Mouse (Mus musculus) neural tube, embryonic 11.5 days (tissue): ENCODE data around the gene Srebf1. TPM values are rescaled to one million over a fixed set of nuclear protein-coding genes. Genes with fewer than 3 reads are reported as not detected.

ENCODE experiments used
- ATAC-seq: fragments of 200-750 bp; cut with Nextera tagmentation; 2 replicates; pipeline ENCODE4 v1.8.0; 2017; ENCODE audit warnings: moderate number of reproducible peaks, mild to moderate bottlenecking, moderate TSS enrichment, moderate library complexity; ENCODE audit not compliant: insufficient read depth, low FRiP score, low TSS enrichment
- DNase-seq: peaks from one replicate; pipeline ENCODE4 v3.0.0-alpha.2; 2015; ENCODE audit warnings: low spot score
- H3K27ac ChIP-seq: fragments of 300-500 bp; sonication (generic); 2 replicates; pipeline ENCODE4 v1.5.1; 2014; ENCODE audit warnings: low read depth, mild to moderate bottlenecking, low read length
- H3K27me3 ChIP-seq: fragments of 300-500 bp; sonication (generic); 2 replicates; pipeline ENCODE4 v1.6.1; 2014; ENCODE audit warnings: mild to moderate bottlenecking, low read length, mixed read lengths; ENCODE audit not compliant: control insufficient read depth, insufficient read depth
- H3K36me3 ChIP-seq: fragments of 300-500 bp; sonication (generic); 2 replicates; pipeline ENCODE4 v1.6.1; 2014; ENCODE audit warnings: mild to moderate bottlenecking, low read length, moderate library complexity, mixed read lengths; ENCODE audit not compliant: control insufficient read depth, insufficient read depth
- H3K4me1 ChIP-seq: fragments of 300-500 bp; sonication (generic); 2 replicates; pipeline ENCODE4 v1.6.1; 2014; ENCODE audit warnings: low read length, mixed read lengths; ENCODE audit not compliant: control insufficient read depth, insufficient read depth
- H3K4me2 ChIP-seq: fragments of 300-500 bp; sonication (generic); 2 replicates; pipeline ENCODE4 v1.6.1; 2014; ENCODE audit warnings: low read depth, mild to moderate bottlenecking, moderate library complexity
- H3K4me3 ChIP-seq: fragments of 300-500 bp; sonication (generic); 2 replicates; pipeline ENCODE4 v1.5.1; 2014; ENCODE audit warnings: low read depth, low read length
- H3K9ac ChIP-seq: fragments of 300-500 bp; sonication (generic); 2 replicates; pipeline ENCODE4 v1.6.1; 2014; ENCODE audit warnings: mild to moderate bottlenecking, low read length
- H3K9me3 ChIP-seq: fragments of 300-500 bp; sonication (generic); 2 replicates; pipeline ENCODE4 v1.6.1; 2016; ENCODE audit warnings: low read length; ENCODE audit not compliant: control insufficient read depth
- WGBS: fragments of 180-500 bp; shearing (Covaris S2); extraction: QIAGEN DNeasy Blood & Tissue Kit; methylation state at CpG from one replicate; pipeline ENCODE4 v1.1.7; 2014; 5-methylcytosine and 5-hydroxymethylcytosine counted together
- polyA plus RNA-seq: library from polyadenylated mRNA; unstranded; fragments of >200 nt; fragmentation: Nextera tagmentation; extraction: Ambion mirVana; gene quantifications from 2 replicates; pipeline ENCODE4 v1.2.1, GENCODE M21; 2014

The Srebf1 gene
- polyA plus RNA-seq, 1 experiment from 2014 or later: 54.7 TPM

DNA sequence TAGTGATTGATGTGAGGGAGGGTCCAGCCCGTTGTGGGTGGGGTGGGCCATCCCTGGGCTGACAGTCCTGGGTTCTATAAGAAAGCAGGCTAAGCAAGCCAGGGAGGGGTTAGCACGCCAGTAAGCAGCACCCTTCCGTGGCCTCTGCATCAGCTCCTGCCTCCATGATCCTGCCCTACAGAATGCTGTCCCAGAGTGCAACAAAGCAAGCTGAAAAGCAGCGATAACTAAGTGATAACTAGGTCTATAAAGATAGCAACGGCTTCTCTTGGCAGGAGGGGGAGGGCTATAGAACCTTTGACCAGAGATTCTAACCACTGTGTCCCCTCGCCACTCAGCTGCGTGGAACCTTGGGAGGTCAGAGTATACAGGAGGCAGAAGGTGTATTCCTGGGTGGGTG is 4.9 kb downstream of the Srebf1 start:
- ATAC-seq (no peak), DNase-seq (no peak)
- WGBS: 91% methylated on average over 7 of the region's 7 CpGs
- no peaks in the 10 kb centered on the region; the same call in 1 of the 2 replicates for H3K36me3 ChIP-seq
- no peak overlapping the region for H3K27ac ChIP-seq
- H3K4me3 ChIP-seq: no peak overlapping the region
- peaks cover 11% of the 10 kb centered on the region for H3K4me1 ChIP-seq
- no peak overlapping the region for H3K4me2 ChIP-seq
- H3K27me3 ChIP-seq: no peaks in the 10 kb centered on the region
- H3K9ac ChIP-seq: no peak overlapping the region
- no peaks in the 10 kb centered on the region for H3K9me3 ChIP-seq

DNA sequence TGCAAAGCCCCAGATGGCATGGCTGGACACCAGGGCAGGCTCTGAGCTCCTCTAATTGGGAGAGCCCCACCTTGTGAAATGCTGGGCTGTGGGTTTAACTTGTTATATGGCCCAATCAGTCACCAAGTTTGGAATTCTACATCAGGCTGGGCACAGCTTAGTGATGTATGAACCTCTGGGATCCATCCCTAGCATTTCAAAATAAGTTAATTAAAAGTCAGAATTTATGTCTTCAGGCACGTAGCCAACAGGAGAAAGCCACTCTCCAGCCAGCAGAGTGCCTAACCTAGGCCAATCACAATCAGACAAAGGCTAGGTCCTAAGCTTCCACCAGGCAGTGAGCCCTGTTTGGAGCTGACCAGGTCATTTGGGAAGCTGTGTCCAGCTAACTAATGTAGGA is 5.7 kb downstream of the Srebf1 start:
- 81% methylated on average over 1 of the region's 1 CpGs for WGBS
- Histone ChIP-seq H3K4me3 (no peak overlapping the region), H3K4me2 (no peak overlapping the region), H3K36me3 (no peaks in the 10 kb centered on the region; the same call in 1 of the 2 replicates), H3K9me3 (no peaks in the 10 kb centered on the region), H3K9ac (no peak overlapping the region), H3K4me1 (peaks cover 16% of the 10 kb centered on the region), H3K27me3 (no peaks in the 10 kb centered on the region), H3K27ac (no peak overlapping the region)
- DNase-seq: no peak
- ATAC-seq: no peak

DNA sequence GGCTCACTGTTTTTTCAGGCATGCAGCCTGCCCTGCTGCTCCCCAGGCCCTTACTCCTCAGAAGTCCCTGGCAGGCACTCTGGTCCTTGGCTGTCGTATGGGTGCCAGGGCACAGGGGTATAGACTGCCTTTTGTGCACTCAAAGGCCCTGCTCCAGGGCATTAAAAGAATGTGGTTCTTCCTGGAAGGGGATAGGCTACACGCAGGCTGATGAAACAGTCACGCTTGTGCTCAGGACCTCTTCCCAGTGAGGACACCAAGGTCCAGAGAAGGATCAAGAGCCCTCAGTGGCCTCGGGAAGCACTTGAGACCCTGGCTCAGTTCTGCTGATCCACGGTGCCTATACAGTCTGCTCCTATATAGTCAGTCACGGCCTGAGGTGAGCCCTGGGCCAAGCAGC is 9.1 kb downstream of the Srebf1 start:
- no peaks in the 10 kb centered on the region for H3K9me3 ChIP-seq
- WGBS: 77% methylated on average over 6 of the region's 6 CpGs
- no peaks in the 10 kb centered on the region for H3K27me3 ChIP-seq
- H3K36me3 ChIP-seq: no peaks in the 10 kb centered on the region; the same call in 1 of the 2 replicates
- no peak overlapping the region for H3K4me3 ChIP-seq
- 0 out of 2 replicates have a peak overlapping the region, but pooled peaks have one; percentile 22 for H3K9ac ChIP-seq
- peaks cover 40% of the 10 kb centered on the region for H3K4me1 ChIP-seq
- no peak overlapping the region for H3K4me2 ChIP-seq
- ATAC-seq (no peak), DNase-seq (no peak)
- H3K27ac ChIP-seq: no peak overlapping the region

DNA sequence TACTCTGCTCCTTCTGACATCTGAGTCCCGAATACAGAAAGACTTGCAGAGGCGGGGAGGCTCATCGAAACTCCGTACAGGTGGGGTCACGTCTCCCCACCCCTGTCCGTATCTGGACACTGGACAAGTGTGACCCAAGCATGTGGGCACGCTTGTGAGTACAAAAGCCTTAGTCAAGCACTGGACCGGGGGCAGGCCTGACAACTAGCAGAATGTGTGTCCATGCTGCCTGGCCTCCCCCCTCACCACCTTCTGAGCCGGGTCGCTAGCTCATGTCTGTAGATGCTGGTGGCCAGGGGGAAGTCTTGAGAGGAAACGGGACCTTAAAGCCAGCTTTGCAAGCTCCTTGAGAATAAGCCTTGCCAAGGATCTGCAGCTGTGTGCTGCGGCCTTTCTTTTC is 10.6 kb downstream of the Srebf1 start:
- ATAC-seq (no peak), DNase-seq (no peak)
- Histone ChIP-seq H3K9ac (no peak overlapping the region), H3K9me3 (no peaks in the 10 kb centered on the region), H3K27me3 (no peaks in the 10 kb centered on the region), H3K27ac (no peak overlapping the region), H3K4me2 (no peak overlapping the region), H3K4me1 (peaks cover 43% of the 10 kb centered on the region), H3K36me3 (peaks cover under 1% of the 10 kb centered on the region), H3K4me3 (no peak overlapping the region)
- 67% methylated on average over 12 of the region's 12 CpGs for WGBS

DNA sequence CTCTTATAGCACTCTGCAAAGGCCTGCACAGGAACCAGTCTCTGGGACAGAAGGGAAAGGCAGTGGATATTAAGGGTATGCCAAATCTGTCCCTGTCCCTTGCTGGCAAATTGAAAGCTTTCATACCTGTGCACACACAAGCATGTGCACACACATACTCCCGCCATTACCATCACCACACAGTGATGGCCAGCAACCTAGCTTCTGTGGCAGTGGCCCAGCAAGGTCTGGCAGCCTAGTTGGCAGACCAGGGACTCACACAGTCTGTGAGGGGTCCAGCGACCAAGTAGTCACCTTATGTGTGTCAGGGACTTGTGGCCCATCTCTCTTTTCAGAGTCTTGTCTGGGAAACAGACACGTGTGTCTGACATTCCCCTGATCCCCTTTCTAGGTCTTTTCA is 11.2 kb downstream of the Srebf1 start:
- no peaks in the 10 kb centered on the region for H3K27me3 ChIP-seq
- H3K27ac ChIP-seq: 0 out of 2 replicates have a peak overlapping the region, but pooled peaks have one; percentile 1
- peak overlapping the region; percentile 58 for H3K4me2 ChIP-seq
- H3K4me1 ChIP-seq: peaks cover 43% of the 10 kb centered on the region
- no peaks in the 10 kb centered on the region for H3K9me3 ChIP-seq
- no peak for DNase-seq
- no peak overlapping the region for H3K4me3 ChIP-seq
- 64% methylated on average over 3 of the region's 3 CpGs for WGBS
- H3K36me3 ChIP-seq: peaks cover 4% of the 10 kb centered on the region
- no peak for ATAC-seq
- no peak overlapping the region; the same call in 1 of the 2 replicates for H3K9ac ChIP-seq

DNA sequence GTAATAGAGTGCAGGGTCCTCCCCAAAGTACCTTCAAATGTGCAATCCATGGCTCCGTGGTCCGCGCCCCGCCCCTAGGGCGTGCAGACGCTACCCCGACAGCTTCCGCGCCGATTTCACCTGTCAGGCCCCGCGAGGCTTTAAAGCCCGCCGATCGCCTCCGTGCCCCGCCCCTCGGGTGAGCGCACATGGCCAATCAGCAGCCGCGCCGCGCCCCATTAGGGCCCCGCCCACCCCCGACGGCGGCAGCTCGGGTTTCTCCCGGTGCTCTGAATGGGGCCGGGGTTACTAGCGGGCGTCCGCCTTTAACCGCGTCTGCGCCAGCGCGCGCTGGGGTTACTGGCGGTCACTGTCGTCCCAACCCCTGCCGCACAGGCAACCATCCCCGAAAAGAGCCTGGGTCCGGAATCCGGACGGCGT is 12.1 kb downstream of the Srebf1 start:
- Histone ChIP-seq H3K4me3 (peak overlapping the region; percentile 40), H3K4me1 (peaks cover 43% of the 10 kb centered on the region), H3K27me3 (no peaks in the 10 kb centered on the region), H3K9ac (peak overlapping the region; percentile 45), H3K4me2 (peak overlapping the region; percentile 58), H3K36me3 (peaks cover 10% of the 10 kb centered on the region), H3K9me3 (no peaks in the 10 kb centered on the region), H3K27ac (0 out of 2 replicates have a peak overlapping the region, but pooled peaks have one; percentile 15)
- peak; percentile 97 for DNase-seq
- 0% methylated on average over 46 of the region's 47 CpGs for WGBS
- peak; percentile 86 for ATAC-seq

DNA sequence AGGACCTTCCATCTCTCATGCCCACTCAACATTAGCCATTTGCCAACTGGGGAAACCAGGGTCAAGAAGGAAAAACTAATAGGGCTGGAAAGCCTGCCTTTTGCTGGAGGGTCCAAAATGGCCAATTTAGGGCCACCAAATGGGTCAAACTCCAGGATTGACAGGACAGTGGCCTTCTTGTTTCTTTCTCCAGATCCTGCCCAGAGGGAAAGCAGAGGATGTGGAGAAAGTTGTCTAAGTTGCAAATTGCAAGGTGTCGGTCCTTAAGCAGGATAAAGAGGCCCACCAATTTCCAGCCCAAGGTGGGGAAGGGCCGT is 12.5 kb downstream of the Srebf1 start:
- H3K9me3 ChIP-seq: no peaks in the 10 kb centered on the region
- peak overlapping the region; percentile 40 for H3K4me3 ChIP-seq
- no peak for DNase-seq
- no peaks in the 10 kb centered on the region for H3K27me3 ChIP-seq
- H3K9ac ChIP-seq: peak overlapping the region; percentile 45
- peak overlapping the region; percentile 58 for H3K4me2 ChIP-seq
- no peak for ATAC-seq
- 4% methylated on average over 2 of the region's 2 CpGs for WGBS
- H3K27ac ChIP-seq: 0 out of 2 replicates have a peak overlapping the region, but pooled peaks have one; percentile 15
- peaks cover 12% of the 10 kb centered on the region for H3K36me3 ChIP-seq
- H3K4me1 ChIP-seq: peaks cover 43% of the 10 kb centered on the region

DNA sequence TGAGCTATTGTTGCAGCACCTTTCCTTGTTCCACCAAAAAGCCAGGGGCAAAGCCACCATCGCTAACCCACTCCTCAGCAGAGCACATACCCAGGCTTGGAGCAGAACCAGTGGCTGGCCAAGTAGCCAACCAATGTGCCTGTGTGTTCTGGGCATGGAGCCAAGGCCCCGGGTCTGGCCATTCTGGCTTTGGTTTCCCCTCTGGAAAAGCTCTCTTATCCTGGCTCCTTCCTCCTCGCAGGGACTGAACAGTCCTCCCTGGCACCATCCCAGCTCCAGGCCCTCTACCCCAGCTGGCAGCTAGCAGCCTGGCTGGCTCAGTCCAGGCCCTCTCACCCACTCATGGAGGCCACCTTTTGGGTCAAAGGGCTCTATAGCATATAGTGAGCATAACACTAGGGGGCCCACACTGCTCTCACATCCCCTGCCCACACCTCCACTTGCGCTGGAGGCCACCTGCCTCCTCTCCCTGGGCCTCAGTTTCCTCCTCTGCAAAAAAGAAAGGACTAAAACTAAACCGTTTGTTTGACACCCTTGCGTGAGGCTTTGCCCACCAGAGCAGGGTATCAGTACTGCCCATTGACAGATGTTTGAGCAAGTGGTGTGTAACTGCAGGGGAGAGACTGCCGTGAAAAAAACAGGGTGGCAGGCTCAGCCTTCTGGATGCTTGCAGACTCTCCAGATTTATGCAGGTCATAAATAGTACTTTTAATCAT is 13.0 kb downstream of the Srebf1 start:
- ATAC-seq (no peak; the same call in 1 of the 2 replicates), DNase-seq (peak; percentile 48)
- peak overlapping the region; percentile 40 for H3K4me3 ChIP-seq
- no peaks in the 10 kb centered on the region for H3K9me3 ChIP-seq
- peaks cover 14% of the 10 kb centered on the region for H3K36me3 ChIP-seq
- H3K27me3 ChIP-seq: no peaks in the 10 kb centered on the region
- peak overlapping the region; percentile 45 for H3K9ac ChIP-seq
- peak overlapping the region; percentile 56; the same call in 1 of the 2 replicates for H3K27ac ChIP-seq
- peak overlapping the region; percentile 58 for H3K4me2 ChIP-seq
- 55% methylated on average over 7 of the region's 7 CpGs for WGBS
- H3K4me1 ChIP-seq: peaks cover 43% of the 10 kb centered on the region

DNA sequence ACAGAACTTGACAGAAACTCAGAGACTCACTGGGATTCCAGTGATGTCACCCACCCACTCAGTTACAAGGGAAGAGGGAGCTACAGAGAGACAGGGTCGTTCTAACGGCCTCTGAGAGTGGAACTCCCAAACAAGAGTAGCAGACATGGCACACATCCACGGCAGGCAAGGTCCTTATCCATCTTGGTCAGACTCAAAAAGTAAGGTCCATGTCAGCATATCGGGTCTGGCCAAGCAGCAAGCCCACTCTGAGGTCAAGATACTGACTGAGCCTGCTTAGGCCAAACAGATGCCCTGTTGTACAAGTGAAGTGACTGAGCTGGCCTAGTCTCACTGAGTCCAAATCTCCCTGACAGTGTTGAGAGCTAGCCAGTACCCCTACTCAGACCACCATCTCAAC is 13.7 kb downstream of the Srebf1 start:
- no peak for DNase-seq
- WGBS: 52% methylated on average over 4 of the region's 4 CpGs
- H3K9me3 ChIP-seq: no peaks in the 10 kb centered on the region
- peaks cover 18% of the 10 kb centered on the region for H3K36me3 ChIP-seq
- H3K27me3 ChIP-seq: no peaks in the 10 kb centered on the region
- no peak overlapping the region for H3K27ac ChIP-seq
- peak overlapping the region; percentile 58 for H3K4me2 ChIP-seq
- no peak for ATAC-seq
- peaks cover 43% of the 10 kb centered on the region for H3K4me1 ChIP-seq
- peak overlapping the region; percentile 45 for H3K9ac ChIP-seq
- H3K4me3 ChIP-seq: peak overlapping the region; percentile 40
